Mouse (Mus musculus): ENCODE results near the gene Gm10277. TPM values are rescaled to one million over a fixed set of nuclear protein-coding genes. Genes with fewer than 3 reads are reported as not detected.
"Not testable (repeated sequence)": the region's sequence is repeated elsewhere in the genome, so short reads cannot be mapped to it uniquely, and the experiment has no call there.

The Gm10277 gene
- polyA plus RNA-seq, 1 experiment from 2014 or later, result 1.1 TPM

GRCm38 (mm10) chr11:77771879-77772713, 15.5 kb downstream of the Gm10277 start:
- DNase-seq (ENCODE audit: low spot score), result peak; percentile 76

DNA sequence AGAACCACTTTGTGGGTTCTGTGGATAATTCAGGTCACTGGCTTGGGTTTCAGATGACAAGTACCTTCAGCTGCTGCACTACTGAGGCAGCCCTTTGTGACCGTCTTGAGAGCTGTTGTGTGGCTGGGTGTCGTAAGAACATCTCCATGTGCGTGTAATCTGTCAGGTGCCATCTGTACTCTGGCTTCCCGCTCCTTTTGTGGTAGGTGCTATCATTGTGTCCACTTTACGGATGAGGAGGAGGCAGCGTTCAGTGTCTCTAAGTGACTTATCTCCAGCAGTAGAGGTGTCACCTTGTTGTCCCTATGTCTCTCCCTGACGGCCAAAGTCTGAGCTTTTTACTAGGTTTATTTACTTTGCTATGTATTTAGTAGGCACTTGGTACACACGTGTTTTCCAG, 17.2 kb downstream of the Gm10277 start:
- peak; percentile 26 for DNase-seq (ENCODE audit: low spot score)

DNA sequence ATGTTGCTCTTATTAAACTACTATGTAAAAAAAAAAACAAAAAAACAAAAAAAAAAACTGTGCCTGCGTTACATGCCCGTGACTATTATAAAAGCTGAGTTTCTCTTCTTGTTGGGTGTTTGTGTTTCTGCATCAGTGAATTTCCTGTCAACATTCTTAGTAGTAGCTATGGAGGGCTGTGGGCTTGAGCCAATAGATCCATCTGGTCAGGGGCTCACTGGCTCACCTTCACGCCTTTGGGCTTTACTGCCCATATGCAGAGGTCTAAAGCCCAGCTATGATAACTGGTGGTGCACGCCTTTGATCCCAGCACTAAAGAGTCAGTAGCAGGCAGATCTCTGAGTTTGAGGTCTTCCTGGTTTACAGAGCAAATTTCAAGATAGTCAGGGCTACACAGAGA, 18.1 kb downstream of the Gm10277 start:
- no peak for DNase-seq (ENCODE audit: low spot score)

- DNase-seq (ENCODE audit: low spot score), result peak; percentile 65
Measured at GRCm38 (mm10) chr11:77766351-77767001, 21.1 kb downstream of the Gm10277 start.

- DNase-seq (ENCODE audit: low spot score), result no peak
Measured at GRCm38 (mm10) chr11:77765459-77765777, 22.1 kb downstream of the Gm10277 start.

- DNase-seq (ENCODE audit: low spot score), result no peak
Measured at GRCm38 (mm10) chr11:77764694-77765458, 22.7 kb downstream of the Gm10277 start.

- peak; percentile 53 for DNase-seq (ENCODE audit: low spot score)
Measured at GRCm38 (mm10) chr11:77763673-77764340, 23.7 kb downstream of the Gm10277 start.

DNA sequence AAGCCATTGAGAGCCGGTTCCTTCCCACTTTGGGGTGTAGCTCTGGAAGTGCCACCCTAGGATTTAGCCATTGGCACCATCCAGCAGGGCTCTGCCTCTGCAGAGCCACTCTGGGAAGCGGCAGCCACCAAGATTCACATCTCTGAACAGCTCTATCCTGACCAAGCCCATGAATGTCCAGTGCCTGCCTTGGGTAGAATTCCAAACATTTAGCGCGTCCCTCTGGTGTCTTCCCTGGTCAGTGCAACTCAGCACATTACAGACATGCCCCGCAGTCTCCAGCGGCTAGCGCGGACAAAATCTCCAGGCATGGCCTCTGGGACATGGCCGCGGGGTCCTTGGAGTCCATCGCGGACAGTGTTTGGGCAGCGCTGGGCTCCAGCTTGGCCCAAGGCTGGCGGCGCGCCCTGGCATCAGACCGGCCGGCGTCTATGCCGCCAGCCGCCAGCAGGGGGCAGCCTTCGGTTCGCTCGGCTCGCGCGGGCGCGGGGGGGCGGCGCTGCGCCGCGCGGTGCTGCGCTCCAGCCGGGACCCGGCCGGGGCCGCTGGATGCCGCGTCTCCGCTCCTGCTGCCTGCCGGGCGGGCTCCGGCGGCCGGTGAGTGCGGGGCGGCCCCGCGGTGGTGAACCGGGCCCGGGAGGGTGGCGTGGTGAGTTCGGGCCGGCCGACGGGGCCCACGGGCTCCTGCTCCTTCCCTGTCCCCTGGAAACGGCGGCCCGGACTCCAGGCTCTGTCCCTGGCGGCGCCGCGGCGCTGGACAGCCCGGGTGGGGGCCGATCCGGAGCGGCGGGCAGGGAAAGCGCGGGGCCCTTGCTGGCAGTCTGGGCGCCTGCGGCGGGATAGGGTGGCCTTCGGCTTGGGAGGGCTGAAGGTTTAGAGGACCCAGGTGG, 24.5 kb downstream of the Gm10277 start, which contains the start of gene Myo18a:
Gene Myo18a, plus strand, starts transcription at position 464 of the 890 bp plus-strand sequence.
- peak; percentile 83 for DNase-seq (ENCODE audit: low spot score)

DNA sequence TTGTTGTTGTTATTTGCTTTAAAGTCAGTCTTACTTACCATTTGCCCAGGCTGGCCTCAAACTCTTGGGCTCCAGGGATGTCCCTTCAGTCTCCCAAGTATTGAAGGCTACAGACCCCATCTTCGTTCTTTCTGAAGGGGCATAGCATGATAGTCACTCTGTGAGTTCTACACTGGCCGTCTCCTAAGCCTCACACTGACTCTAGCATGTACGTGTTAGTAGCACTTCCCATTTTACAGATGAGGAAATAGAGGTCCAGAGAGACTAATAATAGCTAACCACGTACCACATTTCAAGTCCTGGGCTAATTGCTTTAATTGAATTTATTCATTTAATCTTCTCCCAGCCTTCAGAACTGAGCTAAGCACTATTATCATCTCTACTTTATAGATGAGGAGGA, 27.5 kb downstream of the Gm10277 start:
- DNase-seq (ENCODE audit: low spot score), result no peak

- no peak for DNase-seq (ENCODE audit: low spot score)
Measured at GRCm38 (mm10) chr11:77753469-77753868, 34.1 kb downstream of the Gm10277 start.

- no peak for DNase-seq (ENCODE audit: low spot score)
Measured at GRCm38 (mm10) chr11:77752525-77752924, 35.0 kb downstream of the Gm10277 start.

DNA sequence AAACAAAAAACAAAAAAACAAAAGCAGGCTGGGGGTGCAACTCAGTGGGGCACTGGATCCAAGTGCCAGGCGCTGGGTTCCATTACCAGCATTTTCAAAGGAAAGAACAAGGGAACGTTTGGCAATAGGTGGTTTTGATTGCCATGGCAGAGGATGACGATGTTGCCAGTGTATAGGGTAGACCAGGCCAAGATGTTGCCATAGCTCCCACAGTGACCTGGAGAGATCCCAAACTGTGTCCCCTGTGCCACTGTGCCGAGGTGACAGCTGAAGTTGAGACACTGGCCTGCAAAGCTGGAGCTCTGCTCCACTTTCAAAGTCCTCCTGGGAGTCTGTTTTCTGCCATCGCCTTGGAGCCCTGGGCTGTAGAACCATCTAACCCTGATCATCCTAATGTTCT, 38.6 kb downstream of the Gm10277 start:
- DNase-seq (ENCODE audit: low spot score), result no peak

DNA sequence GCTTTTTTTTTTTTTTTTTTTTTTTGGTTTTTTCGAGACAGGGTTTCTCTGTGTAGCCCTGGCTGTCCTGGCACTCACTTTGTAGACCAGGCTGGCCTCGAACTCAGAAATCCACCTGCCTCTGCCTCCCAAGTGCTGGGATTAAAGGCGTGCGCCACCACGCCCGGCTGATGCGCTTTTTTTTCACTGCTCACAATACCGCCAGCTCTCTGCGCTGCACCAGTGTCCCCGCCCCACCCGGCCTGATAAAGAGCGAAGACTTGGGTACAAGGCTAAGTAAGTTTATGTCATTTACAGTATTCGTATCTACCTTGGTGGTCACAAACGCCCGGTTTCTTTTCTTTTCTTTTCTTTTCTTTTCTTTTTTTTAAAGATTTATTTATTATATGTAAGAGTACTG, 40.4 kb downstream of the Gm10277 start:
- not testable (repeated sequence) for DNase-seq (ENCODE audit: low spot score)

DNA sequence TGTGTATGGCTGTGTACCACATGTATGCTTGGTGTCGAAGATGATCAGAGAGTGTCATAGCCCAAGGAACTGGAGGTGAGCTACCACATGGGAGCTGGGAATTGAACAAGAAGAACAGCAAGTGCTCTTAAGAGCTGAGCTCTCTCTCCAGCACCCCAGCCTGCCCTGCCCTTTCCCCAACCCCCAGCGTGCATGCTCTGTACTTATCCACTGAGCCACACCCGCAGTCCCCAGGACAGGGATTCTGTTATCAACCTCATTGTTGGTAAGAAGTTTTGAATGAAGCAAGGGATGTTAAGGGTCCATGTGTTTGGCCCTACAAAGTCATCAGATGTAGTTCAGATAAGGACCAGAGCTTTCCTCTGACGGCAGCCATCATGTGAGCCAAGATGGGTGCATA, 40.9 kb downstream of the Gm10277 start:
- DNase-seq (ENCODE audit: low spot score), result no peak

DNA sequence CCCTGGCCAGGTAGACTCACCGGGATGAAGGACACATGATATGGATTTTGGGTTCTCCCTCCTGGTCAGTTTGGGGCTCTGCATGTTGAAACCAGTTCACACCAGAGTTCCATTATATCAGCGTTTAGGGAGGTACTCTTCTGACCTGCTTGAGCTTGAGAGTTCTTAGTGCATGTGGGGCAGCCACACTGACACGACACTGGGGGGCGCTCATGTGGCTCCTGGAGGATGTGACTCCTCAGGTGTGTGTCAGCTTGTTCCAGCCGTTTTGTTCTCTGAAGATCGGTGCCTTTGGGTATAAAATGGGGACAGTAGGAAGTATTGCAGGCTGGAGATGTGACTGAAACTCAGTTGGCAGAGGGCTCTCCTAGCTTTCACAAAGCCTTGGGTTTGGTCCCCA, 43.6 kb downstream of the Gm10277 start:
- peak; percentile 58 for DNase-seq (ENCODE audit: low spot score)

GRCm38 (mm10) chr11:77738555-77738954, 49.0 kb downstream of the Gm10277 start:
- no peak for DNase-seq (ENCODE audit: low spot score)

- peak; percentile 60 for DNase-seq (ENCODE audit: low spot score)
Measured at GRCm38 (mm10) chr11:77737289-77737688, 50.3 kb downstream of the Gm10277 start.

All from thymus, postnatal 0 days (tissue).